In the genomic region with DNA sequence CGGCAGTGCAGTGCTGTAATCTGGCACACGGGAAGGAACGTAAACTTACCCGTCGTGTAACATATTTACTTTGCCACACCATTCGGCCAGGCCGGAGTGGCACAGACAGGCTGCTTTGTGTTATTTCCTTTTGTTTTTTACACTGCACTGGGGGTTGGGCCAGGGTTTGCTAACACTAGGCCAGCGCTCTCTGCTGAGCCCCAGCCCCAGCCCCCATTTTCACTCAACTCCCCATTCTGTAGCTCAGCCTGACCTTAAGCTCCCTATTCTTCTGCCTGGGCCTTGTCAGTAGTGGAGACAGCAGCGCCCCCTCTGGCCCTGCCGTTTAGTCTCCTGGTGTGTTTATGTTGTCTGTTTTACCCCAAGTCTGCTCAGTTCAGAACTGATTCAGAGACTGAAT, we compare ENCODE assay signal across 8 mouse cellular contexts.
DNase-seq lines count a peak whose midpoint lies in the region; ATAC-seq and TF ChIP-seq lines count a peak whose summit lies in the region.

No protein-coding gene starts in this region.

- H3K27me3 ChIP-seq in heart, embryonic 13.5 days (replicated peaks), result no peaks in the 10 kb centered on the region
- H3K27me3 ChIP-seq in E14TG2a.4 (ENCODE audit: insufficient read depth, low read length), result no peaks in the 10 kb centered on the region
- H3K27me3 ChIP-seq in forebrain, embryonic 10.5 days (ENCODE audit: poor library complexity, severe bottlenecking), result no peaks in the 10 kb centered on the region
- no peaks in the 10 kb centered on the region for H3K27me3 ChIP-seq in liver, postnatal 0 days (ENCODE audit: insufficient read depth, low read length)
- no peaks in the 10 kb centered on the region for H3K27me3 ChIP-seq in small intestine, adult 2 months (ENCODE audit: control insufficient read depth, insufficient read depth, low read length)

- ATAC-seq in heart, embryonic 13.5 days (ENCODE audit: extremely low read depth, insufficient number of reproducible peaks, low FRiP score, low TSS enrichment), result no peak
- ATAC-seq in liver, postnatal 0 days, result no peak

- H3K36me3 ChIP-seq in heart, embryonic 13.5 days, result no peaks in the 10 kb centered on the region; the same call in 1 of the 2 replicates
- peaks cover 25% of the 10 kb centered on the region for H3K36me3 ChIP-seq in E14TG2a.4 (ENCODE audit: insufficient read depth, low read length)
- peaks cover 34% of the 10 kb centered on the region for H3K36me3 ChIP-seq in forebrain, embryonic 10.5 days (replicated peaks)
- 0 out of 2 replicates have a peak, but pooled peaks cover 3% of the 10 kb centered on the region for H3K36me3 ChIP-seq in liver, postnatal 0 days (replicated peaks; ENCODE audit: insufficient read depth, low read length)
- H3K36me3 ChIP-seq in small intestine, adult 2 months (ENCODE audit: control insufficient read depth, insufficient read depth, low read length), result no peaks in the 10 kb centered on the region

- H3K9me3 ChIP-seq in heart, embryonic 13.5 days, result no peaks in the 10 kb centered on the region
- no peaks in the 10 kb centered on the region for H3K9me3 ChIP-seq in E14TG2a.4 (ENCODE audit: low read length)
- H3K9me3 ChIP-seq in forebrain, embryonic 10.5 days, result no peaks in the 10 kb centered on the region
- H3K9me3 ChIP-seq in liver, postnatal 0 days (ENCODE audit: low read length), result no peaks in the 10 kb centered on the region

- WGBS in heart, embryonic 13.5 days, result 58% methylated on average over 10 of the region's 10 CpGs
- WGBS in forebrain, embryonic 10.5 days, result 44% methylated on average over 10 of the region's 10 CpGs
- 63% methylated on average over 10 of the region's 10 CpGs for WGBS in liver, postnatal 0 days (ENCODE audit: insufficient replicate concordance)
- WGBS in small intestine, adult 2 months, result 70% methylated on average over 10 of the region's 10 CpGs

- no peak overlapping the region for H3K4me2 ChIP-seq in heart, embryonic 13.5 days
- no peak overlapping the region for H3K4me2 ChIP-seq in liver, postnatal 0 days (ENCODE audit: low read depth, low read length)

- H3K9ac ChIP-seq in heart, embryonic 13.5 days, result peak overlapping the region; percentile 61
- no peak overlapping the region for H3K9ac ChIP-seq in liver, postnatal 0 days (replicated peaks)

- H3K4me3 ChIP-seq in heart, embryonic 13.5 days, result no peak overlapping the region
- no peak overlapping the region for H3K4me3 ChIP-seq in E14TG2a.4 (replicated peaks; ENCODE audit: low read length)
- no peak overlapping the region for H3K4me3 ChIP-seq in forebrain, embryonic 10.5 days
- no peak overlapping the region for H3K4me3 ChIP-seq in liver, postnatal 0 days (ENCODE audit: low read depth, low read length)
- H3K4me3 ChIP-seq in small intestine, adult 2 months (ENCODE audit: low read depth, low read length), result no peak overlapping the region

- no peak for DNase-seq in heart, adult 9 months (ENCODE audit: low spot score in 2 of 2)
- DNase-seq in forebrain, embryonic 10.5 days (ENCODE audit: extremely low spot score, low spot score), result peak; percentile 57
- DNase-seq in liver, postnatal 0 days, result peak; percentile 51
- no peak for DNase-seq in urinary bladder, adult 18-20 months (ENCODE audit: low spot score in 2 of 2)
- DNase-seq in cerebellum, adult 11 months, result no peak

- TF ChIP-seq EP300 in liver, postnatal 0 days (IDR thresholded peaks at IDR 0.05; ENCODE audit: low read depth), result no peak

- no peak for TF ChIP-seq POLR2A in small intestine, adult 2 months (IDR thresholded peaks at IDR 0.05; ENCODE audit: low read depth, low read length)

- peaks cover 66% of the 10 kb centered on the region for H3K4me1 ChIP-seq in heart, embryonic 13.5 days
- H3K4me1 ChIP-seq in E14TG2a.4 (replicated peaks; ENCODE audit: low read depth, low read length), result peaks cover 20% of the 10 kb centered on the region
- H3K4me1 ChIP-seq in forebrain, embryonic 10.5 days, result peaks cover 33% of the 10 kb centered on the region
- H3K4me1 ChIP-seq in liver, postnatal 0 days (ENCODE audit: insufficient read depth), result peaks cover 19% of the 10 kb centered on the region
- peaks cover 5% of the 10 kb centered on the region for H3K4me1 ChIP-seq in small intestine, adult 2 months (ENCODE audit: control insufficient read depth, insufficient read depth, insufficient read length, low read length)

- peak; percentile 52 for TF ChIP-seq CTCF in E14TG2a.4 (conservative IDR thresholded peaks at IDR 0.05; ENCODE audit: low read length)
- TF ChIP-seq CTCF in liver, postnatal 0 days (IDR thresholded peaks at IDR 0.05; ENCODE audit: low read depth), result peak; percentile 57
- peak; percentile 26; the same call in 1 of the 2 replicates for TF ChIP-seq CTCF in small intestine, adult 2 months (IDR thresholded peaks at IDR 0.05; ENCODE audit: extremely low read depth, insufficient read length, insufficient replicate concordance, low read depth, low read length)

- peak overlapping the region; percentile 70 for H3K27ac ChIP-seq in heart, embryonic 13.5 days (replicated peaks)
- H3K27ac ChIP-seq in forebrain, embryonic 10.5 days, result peak overlapping the region; percentile 78
- H3K27ac ChIP-seq in liver, postnatal 0 days (ENCODE audit: low read depth), result no peak overlapping the region
- H3K27ac ChIP-seq in small intestine, adult 2 months (ENCODE audit: insufficient read depth, low read depth, low read length), result no peak overlapping the region

Comparison
In these comparisons a context has a peak if more than half of its experiments do, and no peak if none do; other contexts are left out.
1. H3K27ac ChIP-seq: peak in heart, embryonic 13.5 days (single experiment) and forebrain, embryonic 10.5 days (single experiment); none in liver, postnatal 0 days (single experiment) and small intestine, adult 2 months (single experiment).
2. DNase-seq: peak in forebrain, embryonic 10.5 days (single experiment) and liver, postnatal 0 days (single experiment); none in heart, adult 9 months (0 of 2), urinary bladder, adult 18-20 months (0 of 2) and cerebellum, adult 11 months (single experiment).
3. Peak in every context shown above with its lines, with median percentiles within 50 percentile points of each other: CTCF ChIP-seq.